Mouse (Mus musculus) adrenal gland (tissue): ENCODE measurements around the gene Gm5798.
"Not testable (repeated sequence)": the region's sequence is repeated elsewhere in the genome, so short reads cannot be mapped to it uniquely, and the experiment has no call there.

Experiments
- intact Hi-C: fragments of 180-260 bp; cut with DNase I; formaldehyde crosslinking; loops from one replicate; pipeline ENCODE4 v1.15.1; 2025
- long read RNA-seq, 2 experiments: library from polyadenylated mRNA; unstranded; transcript quantifications; one replicate each; pipeline ENCODE4 v2.0.0; 2020; ENCODE audit warnings: borderline replicate concordance in 1 of 2; ENCODE audit not compliant: insufficient replicate concordance in 1 of 2

The Gm5798 gene
- long read RNA-seq, experiment 1 = 0 reads
- long read RNA-seq, experiment 2 = 0 reads

DNA sequence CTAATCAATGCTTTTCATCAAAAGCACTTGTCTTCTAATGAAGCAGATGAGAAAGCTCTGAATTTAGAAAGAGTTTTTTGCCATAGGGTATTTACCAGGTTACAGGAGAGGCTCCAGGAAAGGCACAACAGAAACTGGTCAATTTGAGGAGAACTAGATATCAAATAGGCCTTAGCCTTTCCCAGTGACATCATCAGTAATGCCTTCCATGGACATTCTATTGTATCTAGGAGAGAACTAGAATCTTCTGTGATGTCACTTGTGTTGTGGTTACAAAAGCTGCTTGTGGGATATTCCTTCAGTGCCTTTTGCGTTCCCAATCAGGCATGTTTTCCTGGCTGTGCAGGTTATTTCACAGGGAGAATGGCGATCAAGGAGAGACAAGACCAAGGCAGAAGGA, at the start of gene Gm5798:
Gene Gm5798 (plus strand): TSS at position 301 of the 400 bp plus-strand sequence.
- intact Hi-C loops = not testable (repeated sequence)

DNA sequence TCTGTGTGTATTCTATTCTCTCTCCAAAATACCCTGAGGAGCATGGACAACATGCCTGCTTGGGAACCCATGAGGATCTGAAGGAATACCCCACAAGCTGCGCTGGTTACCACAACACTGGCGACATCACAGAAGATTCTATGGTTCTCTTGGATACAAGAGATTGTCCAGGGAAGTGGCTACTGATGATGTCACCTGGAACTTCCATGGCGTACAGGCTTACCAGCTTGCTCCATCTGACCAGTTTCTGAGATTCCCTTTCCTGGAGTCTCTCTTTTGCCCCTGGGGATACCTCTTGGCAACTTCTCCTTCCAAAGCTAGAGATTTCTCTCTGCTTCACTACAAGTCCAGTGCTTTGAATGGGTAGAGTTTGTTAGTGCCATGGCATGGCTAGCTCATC, 37.9 kb downstream of the Gm5798 start, which contains the start of gene Gm7945:
Gene Gm7945 (minus strand): TSS at position 101 of the 400 bp plus-strand sequence.
- intact Hi-C loops = not testable (repeated sequence)
